Comparison of ENCODE assay signal across 8 mouse cellular contexts in the genomic region with DNA sequence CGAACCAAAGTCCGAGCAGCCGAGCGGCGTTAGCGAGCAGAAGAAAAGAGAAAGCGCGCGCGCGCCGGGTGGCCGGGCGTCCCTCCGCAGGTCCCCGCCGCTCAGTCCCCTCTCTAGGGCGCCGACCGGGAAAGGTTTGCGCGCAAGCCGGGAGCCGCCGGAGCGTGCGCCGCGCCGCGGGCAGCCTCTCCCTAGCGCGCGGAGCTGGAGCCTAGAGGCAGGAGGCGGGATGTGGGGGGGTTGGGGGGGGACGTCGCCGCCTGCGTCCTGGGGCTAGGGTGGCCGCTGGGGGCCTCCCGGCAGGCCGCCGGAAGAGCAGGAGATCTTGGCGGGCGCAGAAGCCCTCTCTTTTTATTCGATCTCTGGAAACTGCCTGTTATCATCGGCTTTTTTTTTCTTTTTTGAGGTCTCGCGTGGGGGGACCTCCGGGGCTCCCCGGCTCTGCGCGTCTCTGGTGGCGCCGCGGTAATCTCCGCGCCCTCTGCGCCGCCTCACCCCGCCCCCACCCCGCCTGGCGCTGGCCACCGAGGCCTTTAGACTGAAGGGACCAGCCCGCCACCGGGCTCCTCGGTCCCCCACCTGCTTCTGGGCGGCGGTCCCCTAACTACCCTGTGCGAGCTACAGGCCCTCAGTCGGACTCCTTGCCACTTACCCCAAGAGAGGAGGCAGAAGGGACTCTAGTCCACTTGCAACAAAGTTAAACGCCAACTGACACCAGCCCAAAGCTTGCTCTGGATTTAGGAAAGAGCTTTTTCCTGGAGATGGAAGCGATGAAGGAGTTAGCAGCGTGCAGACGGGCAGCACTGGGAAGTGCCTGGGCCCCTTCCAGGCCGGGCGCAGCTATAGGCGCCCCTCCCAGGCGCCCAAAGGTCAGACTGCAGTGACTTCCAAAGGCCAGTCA. TPM values are rescaled to one million over a fixed set of nuclear protein-coding genes. Genes with fewer than 3 reads are reported as not detected.
A peak's percentile ranks its signal among the peaks of the same experiment; 100 is the strongest.
DNase-seq lines count a peak whose midpoint lies in the region; ATAC-seq and TF ChIP-seq lines count a peak whose summit lies in the region.

Gene Eya4, minus strand, starts transcription at position 776 of the 901 bp plus-strand sequence.

- under 1% methylated on average over 66 of the region's 79 CpGs for WGBS in forebrain, embryonic 12.5 days
- 1% methylated on average over 63 of the region's 79 CpGs for WGBS in hindbrain, embryonic 11.5 days
- WGBS in limb, embryonic 11.5 days, result under 1% methylated on average over 68 of the region's 79 CpGs

- peak; percentile 51 to 62 for DNase-seq in cerebellum, postnatal 10 days
- DNase-seq in cerebellum, adult 11-12 months, result no peak
- no peak for DNase-seq in Patski (ENCODE audit: low read depth, low spot score)
- peak; percentile 78 for DNase-seq in hindbrain, embryonic 11.5 days (ENCODE audit: low spot score)
- DNase-seq in limb, embryonic 11.5 days (ENCODE audit: low spot score), result peak; percentile 76
- no peak for DNase-seq in natural killer cell, adult 2 months (ENCODE audit: low spot score in 2 of 2)

- H3K9ac ChIP-seq in forebrain, embryonic 12.5 days, result peak within 1 kb of the TSS; percentile 75
- H3K9ac ChIP-seq in hindbrain, embryonic 11.5 days (ENCODE audit: low read depth, low read length), result peak within 1 kb of the TSS; percentile 73
- peak within 1 kb of the TSS; percentile 79 for H3K9ac ChIP-seq in limb, embryonic 11.5 days (ENCODE audit: low read length)

- H3ac ChIP-seq in myocyte (ENCODE audit: control insufficient read depth, insufficient read length), result peak within 1 kb of the TSS; percentile 52

- no peaks in the 10 kb centered on the region for H3K36me3 ChIP-seq in forebrain, embryonic 12.5 days (replicated peaks)
- no peaks in the 10 kb centered on the region for H3K36me3 ChIP-seq in hindbrain, embryonic 11.5 days (ENCODE audit: control insufficient read depth, insufficient read depth, low read length)
- no peaks in the 10 kb centered on the region for H3K36me3 ChIP-seq in limb, embryonic 11.5 days (ENCODE audit: control insufficient read depth, insufficient read depth, low read length)
- H3K36me3 ChIP-seq in myocyte (ENCODE audit: control insufficient read depth, insufficient read depth), result no peaks in the 10 kb centered on the region

- CTCF ChIA-PET in Patski (lab: Charles Lee), result interaction anchor here (1.2 to 1.8 kb wide), 2 partner anchors 12 to 18 kb away, joined by 3 to 4 read pairs; no protein-coding TSS in a partner anchor

- peaks cover 43% of the 10 kb centered on the region for H3K79me2 ChIP-seq in myocyte (ENCODE audit: control insufficient read depth, insufficient read depth)

- no peaks in the 10 kb centered on the region for H3K9me3 ChIP-seq in forebrain, embryonic 12.5 days
- no peaks in the 10 kb centered on the region for H3K9me3 ChIP-seq in hindbrain, embryonic 11.5 days (ENCODE audit: control insufficient read depth, low read length)
- H3K9me3 ChIP-seq in limb, embryonic 11.5 days (ENCODE audit: control insufficient read depth, low read length), result no peaks in the 10 kb centered on the region

- peak within 1 kb of the TSS; percentile 68 for H3K4me3 ChIP-seq in forebrain, embryonic 12.5 days (replicated peaks)
- H3K4me3 ChIP-seq in hindbrain, embryonic 11.5 days (ENCODE audit: low read depth, low read length), result peak within 1 kb of the TSS; percentile 74
- H3K4me3 ChIP-seq in limb, embryonic 11.5 days (ENCODE audit: low read depth, low read length), result peak within 1 kb of the TSS; percentile 69
- peak within 1 kb of the TSS; percentile 97 for H3K4me3 ChIP-seq in myocyte

- H3K27ac ChIP-seq in forebrain, embryonic 12.5 days, result peak within 1 kb of the TSS; percentile 64
- H3K27ac ChIP-seq in hindbrain, embryonic 11.5 days (ENCODE audit: low read depth, low read length), result peak within 1 kb of the TSS; percentile 70
- H3K27ac ChIP-seq in limb, embryonic 11.5 days (replicated peaks; ENCODE audit: low read depth, low read length), result peak within 1 kb of the TSS; percentile 86

- peak; percentile 72 for ATAC-seq in Patski
- peak; percentile 85 for ATAC-seq in forebrain, embryonic 12.5 days (ENCODE audit: low FRiP score)
- peak; percentile 86 for ATAC-seq in hindbrain, embryonic 11.5 days (ENCODE audit: low FRiP score)
- ATAC-seq in limb, embryonic 11.5 days (ENCODE audit: insufficient number of reproducible peaks, low FRiP score, low TSS enrichment, low read depth), result peak; percentile 78

- in situ Hi-C loops in Patski (cut with MboI; ENCODE audit: low pct_unique_long_range_greater_than_20kb), result no loop called here

- H3K4me2 ChIP-seq in forebrain, embryonic 12.5 days, result peak within 1 kb of the TSS; percentile 95
- H3K4me2 ChIP-seq in hindbrain, embryonic 11.5 days (replicated peaks; ENCODE audit: low read depth, low read length), result peak within 1 kb of the TSS; percentile 95
- peak within 1 kb of the TSS; percentile 88 for H3K4me2 ChIP-seq in limb, embryonic 11.5 days (ENCODE audit: low read depth, severe bottlenecking)
- peak within 1 kb of the TSS; percentile 88 for H3K4me2 ChIP-seq in myocyte (ENCODE audit: low read depth)

- TF ChIP-seq CTCF in Patski (IDR thresholded peaks at IDR 0.05), result no peak

- H3K27me3 ChIP-seq in Patski, result no peaks in the 10 kb centered on the region
- peaks cover 7% of the 10 kb centered on the region for H3K27me3 ChIP-seq in forebrain, embryonic 12.5 days
- H3K27me3 ChIP-seq in hindbrain, embryonic 11.5 days (ENCODE audit: control insufficient read depth, insufficient read depth, low read length), result no peaks in the 10 kb centered on the region
- H3K27me3 ChIP-seq in limb, embryonic 11.5 days (ENCODE audit: control insufficient read depth, insufficient read depth, low read length), result no peaks in the 10 kb centered on the region
- no peaks in the 10 kb centered on the region for H3K27me3 ChIP-seq in myocyte (ENCODE audit: control insufficient read depth, insufficient read depth, insufficient read length)

- H3K4me1 ChIP-seq in forebrain, embryonic 12.5 days, result peaks cover 23% of the 10 kb centered on the region
- H3K4me1 ChIP-seq in hindbrain, embryonic 11.5 days (replicated peaks; ENCODE audit: control insufficient read depth, insufficient read depth, low read length), result peaks cover 2% of the 10 kb centered on the region; the same call in 1 of the 2 replicates
- 0 out of 2 replicates have a peak, but pooled peaks cover 2% of the 10 kb centered on the region for H3K4me1 ChIP-seq in limb, embryonic 11.5 days (ENCODE audit: control insufficient read depth, insufficient read depth, low read length)

- POLR2A ChIA-PET in Patski (lab: Charles Lee), result no interaction called here

- TF ChIP-seq POLR2A in myocyte (IDR thresholded peaks at IDR 0.05; ENCODE audit: insufficient read length, low read depth), result peak; percentile 65

TF ChIP-seq in myocyte, 11 proteins besides CTCF, POLR2A, EP300 and RAD21:
- peak in 1 of 3 experiments; percentile 23 for TF ChIP-seq MYOD1 (IDR thresholded peaks at IDR 0.05; ENCODE audit: control insufficient read depth in 1 of 3, insufficient read length in 2 of 3, low read depth in 2 of 3)
- no peak for TF ChIP-seq TCF12 (IDR thresholded peaks at IDR 0.05; ENCODE audit: insufficient read depth, poor library complexity, severe bottlenecking)

RNA-seq across cellular contexts. Expression of gene Eya4, which starts in this region (rescaled TPM):
- polyA plus RNA-seq in Patski (2021), result 3.3 TPM
- polyA plus RNA-seq in forebrain, embryonic 12.5 days (2016; fragmentation: Nextera tagmentation; extraction: Ambion mirVana), result 5.0 and 5.5 TPM in 2 replicates
- 5.0 and 5.7 TPM in 2 replicates for polyA plus RNA-seq in hindbrain, embryonic 11.5 days (2014; fragmentation: Nextera tagmentation; extraction: Ambion mirVana)
- polyA plus RNA-seq in limb, embryonic 11.5 days (2014; fragmentation: Nextera tagmentation; extraction: Ambion mirVana), result 8.9 and 12.0 TPM in 2 replicates
- 8.8 TPM for polyA plus RNA-seq in myocyte (2012; fragmentation: generic; extraction: Trizol)

Comparison
In these comparisons a context has a peak if more than half of its experiments do, and no peak if none do; other contexts are left out.
1. DNase-seq: peak in cerebellum, postnatal 10 days (2 of 2), hindbrain, embryonic 11.5 days (single experiment) and limb, embryonic 11.5 days (single experiment); none in cerebellum, adult 11-12 months (single experiment), Patski (single experiment) and natural killer cell, adult 2 months (0 of 2).
2. Peak in every context shown above with its lines, with median percentiles within 50 percentile points of each other: ATAC-seq, H3K27ac ChIP-seq, H3K4me2 ChIP-seq, H3K4me3 ChIP-seq and H3K9ac ChIP-seq.